Mouse (Mus musculus): ENCODE measurements around the gene Arpc5. TPM values are rescaled to one million over a fixed set of nuclear protein-coding genes. Genes with fewer than 3 reads are reported as not detected.
"Not testable (repeated sequence)": the region's sequence is repeated elsewhere in the genome, so short reads cannot be mapped to it uniquely, and the experiment has no call there.

The Arpc5 gene
- total RNA-seq, 2 experiments from 2014 or later, result 33.3 to 36.6 TPM

DNA sequence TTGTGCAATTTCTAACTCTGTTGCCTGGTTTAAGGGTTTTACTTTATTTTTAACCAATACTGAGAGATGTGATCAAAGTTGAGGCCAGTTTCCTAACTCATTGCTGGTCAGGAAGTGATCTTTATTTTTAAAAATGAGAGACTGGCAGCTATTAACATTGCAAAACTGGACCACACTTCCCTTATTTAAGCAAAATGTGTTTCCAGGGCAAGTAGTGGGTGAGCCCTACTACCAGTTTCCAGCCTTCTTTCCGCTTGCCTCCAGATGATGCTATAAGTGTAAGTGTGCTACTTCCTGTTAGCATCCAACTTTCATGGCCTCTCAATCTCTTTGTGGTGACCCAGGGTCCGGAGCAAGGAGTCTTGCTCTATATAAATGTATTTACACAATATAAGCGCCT, 8.3 kb downstream of the Arpc5 start:
- DNase-seq; intact Hi-C loops (cut with DNase I): not testable (repeated sequence)

GRCm38 (mm10) chr1:152779071-152779737, 12.9 kb downstream of the Arpc5 start:
- DNase-seq, result peak; percentile 77 to 82
- intact Hi-C loops (cut with DNase I), result no loop called here

DNA sequence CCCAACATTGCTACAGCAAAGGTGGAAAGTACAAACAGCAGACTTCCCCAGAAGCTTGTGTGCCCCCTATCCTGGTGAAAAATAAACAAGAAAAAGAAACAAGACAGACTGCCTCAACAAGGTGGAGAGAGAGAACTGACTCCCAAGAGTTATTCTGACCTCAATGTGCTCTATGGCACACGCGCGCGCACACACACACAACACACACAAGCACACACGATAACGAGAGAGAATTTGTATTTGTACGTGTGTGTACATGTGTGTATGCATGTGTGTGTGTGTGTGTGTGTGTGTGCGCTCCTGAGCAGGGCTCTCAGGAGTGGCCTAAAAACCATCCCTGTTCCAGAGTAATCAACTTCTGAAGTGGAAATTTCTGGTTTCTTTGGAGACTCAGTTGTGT, 18.3 kb downstream of the Arpc5 start:
- intact Hi-C loops (cut with DNase I), result no loop called here
- DNase-seq, result no peak

- DNase-seq; intact Hi-C loops (cut with DNase I): not testable (repeated sequence)
These were observed 19.1 kb downstream of the Arpc5 start for GRCm38 (mm10) chr1:152785446-152785845.

- intact Hi-C loops (cut with DNase I), result no loop called here
- DNase-seq, result no peak
These were observed 20.6 kb downstream of the Arpc5 start for GRCm38 (mm10) chr1:152786953-152787352.

DNA sequence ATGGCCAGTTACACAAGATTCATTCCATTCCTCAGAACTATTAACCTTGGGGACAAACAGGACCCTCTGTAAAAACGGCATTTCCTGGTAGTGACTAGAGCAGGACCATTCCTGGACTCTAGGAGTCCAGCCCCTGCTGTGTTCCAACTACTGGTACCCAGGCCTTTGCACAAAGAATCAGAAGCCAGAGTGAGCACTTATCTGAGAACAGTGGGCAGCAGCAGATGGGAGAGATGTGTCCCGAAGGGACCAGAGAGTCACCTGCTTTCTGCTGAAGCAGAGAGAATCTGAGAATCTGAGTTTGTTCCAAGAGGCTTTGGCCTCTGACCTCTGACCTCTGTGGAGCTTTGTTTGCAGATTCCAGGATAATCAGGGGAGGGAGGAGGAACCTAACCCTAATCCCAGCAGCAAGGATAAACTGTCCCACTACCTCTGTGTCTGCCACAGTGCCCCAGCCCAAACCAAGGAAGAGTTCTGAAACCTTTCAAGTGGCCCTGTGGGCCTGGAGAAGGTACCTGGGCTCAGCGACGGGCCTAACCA, 21.8 kb downstream of the Arpc5 start:
- DNase-seq, result no peak
- intact Hi-C loops (cut with DNase I), result no loop called here

- peak; percentile 49 to 51 for DNase-seq
- intact Hi-C loops (cut with DNase I), result loop anchor here (1.0 to 10.0 kb wide), 3 partner anchors 114 to 585 kb away; no protein-coding TSS in a partner anchor
These were observed 23.9 kb downstream of the Arpc5 start for GRCm38 (mm10) chr1:152790254-152790653.

- no peak for DNase-seq
- intact Hi-C loops (cut with DNase I), result loop anchor here (1.0 to 10.0 kb wide), 3 partner anchors 113 to 584 kb away; no protein-coding TSS in a partner anchor
These were observed 24.5 kb downstream of the Arpc5 start for GRCm38 (mm10) chr1:152790821-152791220.

GRCm38 (mm10) chr1:152791269-152791668, 24.9 kb downstream of the Arpc5 start:
- DNase-seq, result no peak
- intact Hi-C loops (cut with DNase I), result loop anchor here (5.0 to 10.0 kb wide), 2 partner anchors 301 to 584 kb away; no protein-coding TSS in a partner anchor

DNA sequence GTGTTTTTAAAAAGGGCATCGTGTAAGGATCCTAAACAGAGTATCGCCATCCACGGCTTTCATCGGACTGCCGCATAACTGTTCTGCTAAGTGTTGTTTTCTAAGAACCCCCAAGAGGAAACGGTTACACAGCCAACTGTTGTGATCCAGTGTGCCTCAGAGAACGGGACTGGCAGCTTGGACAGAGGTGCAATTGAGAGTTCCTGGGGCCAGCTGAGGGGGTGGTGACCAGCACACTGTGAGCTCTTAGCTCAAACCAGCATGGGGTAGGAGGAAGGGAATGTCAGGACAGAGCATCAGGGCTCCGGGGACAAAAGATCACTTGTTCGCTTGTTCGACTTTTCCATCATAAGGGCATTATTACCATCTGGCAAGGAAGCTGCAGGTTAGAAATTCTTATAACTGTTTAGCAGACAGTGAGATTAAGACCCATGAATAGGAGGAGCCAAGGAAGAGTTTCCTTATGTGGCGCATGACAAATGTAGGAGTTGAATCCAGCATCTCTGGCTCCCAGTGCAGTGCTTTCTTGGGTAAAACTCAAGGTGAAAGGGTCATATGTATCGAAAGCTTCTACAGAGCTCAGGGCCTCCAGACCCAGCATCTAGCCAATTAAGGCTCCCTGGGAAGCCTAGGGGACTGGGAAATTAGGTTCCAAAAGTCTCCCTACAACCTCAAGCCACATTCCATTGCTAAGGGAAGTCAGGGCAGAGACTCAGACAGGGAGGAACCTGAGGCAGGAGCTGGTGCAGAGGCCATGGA, 26.6 kb downstream of the Arpc5 start:
- DNase-seq, result no peak
- intact Hi-C loops (cut with DNase I), result loop anchor here (5.0 to 10.0 kb wide), 2 partner anchors 299 to 582 kb away; no protein-coding TSS in a partner anchor

DNA sequence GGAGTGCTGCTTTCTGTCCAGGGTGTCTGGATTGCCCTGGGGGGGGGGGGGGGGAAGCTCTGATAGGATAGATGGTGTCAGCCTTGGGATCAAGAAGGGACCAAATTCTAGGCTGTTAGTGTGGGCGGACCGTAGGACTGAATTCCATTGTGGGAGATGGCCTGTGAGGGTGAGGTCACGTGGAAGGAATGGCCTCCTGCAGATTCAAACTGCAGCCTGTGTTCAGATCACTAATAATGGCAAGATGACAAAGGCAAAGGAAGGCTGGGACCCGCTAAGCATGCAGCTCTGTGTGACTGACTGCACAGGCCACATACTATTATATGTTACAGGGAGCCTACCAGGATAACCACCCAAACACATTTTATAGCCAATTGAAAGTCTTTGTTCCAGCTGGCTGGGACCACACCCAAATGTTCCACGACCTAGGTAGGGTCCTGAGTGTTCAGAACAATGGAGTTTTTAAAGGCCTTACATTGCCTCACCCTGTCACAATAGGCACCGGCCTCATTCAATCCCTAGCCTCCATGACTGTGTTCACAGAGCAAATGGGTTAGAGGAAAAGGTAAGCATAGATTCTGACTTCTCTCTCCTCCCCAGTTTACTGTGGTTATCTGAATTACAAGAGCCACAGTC, 27.3 kb downstream of the Arpc5 start:
- intact Hi-C loops (cut with DNase I), result loop anchor here (5.0 to 10.0 kb wide), 2 partner anchors 299 to 581 kb away; no protein-coding TSS in a partner anchor
- DNase-seq, result no peak

- intact Hi-C loops (cut with DNase I), result loop anchor here (10.0 kb wide), 1 partner anchor 579 kb away; no protein-coding TSS in a partner anchor
- DNase-seq, result no peak
These were observed 29.4 kb downstream of the Arpc5 start for GRCm38 (mm10) chr1:152795688-152796255.

DNA sequence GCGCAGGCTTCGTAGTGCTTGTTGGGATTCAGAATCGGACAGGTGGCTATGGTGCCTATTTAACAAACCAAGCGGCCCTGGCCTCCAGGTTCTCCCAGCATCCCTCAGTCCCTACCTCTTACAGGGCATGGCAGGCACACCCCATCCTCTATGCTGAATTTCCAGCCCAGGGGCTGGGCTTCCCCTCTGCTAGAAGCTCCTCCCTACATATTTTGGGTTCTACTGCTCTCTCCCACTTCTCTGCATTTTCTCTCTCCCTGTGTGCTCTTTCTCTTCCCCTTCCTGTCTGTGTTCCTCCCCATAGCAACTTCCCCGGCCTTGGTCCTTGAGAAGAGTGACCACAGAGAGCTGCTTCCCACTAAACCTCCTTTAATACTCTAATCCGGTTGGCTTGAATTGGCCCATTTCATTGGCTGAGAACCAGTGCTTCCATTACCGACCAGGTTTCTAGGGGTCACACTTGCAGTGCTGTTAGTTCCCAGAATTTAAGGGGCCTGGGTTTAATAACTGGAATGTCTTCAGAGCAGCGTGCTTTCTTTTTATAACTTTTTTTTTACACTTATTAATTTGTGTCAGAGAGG, 30.4 kb downstream of the Arpc5 start:
- DNase-seq, result no peak
- intact Hi-C loops (cut with DNase I), result loop anchor here (10.0 kb wide), 1 partner anchor 578 kb away; no protein-coding TSS in a partner anchor

DNA sequence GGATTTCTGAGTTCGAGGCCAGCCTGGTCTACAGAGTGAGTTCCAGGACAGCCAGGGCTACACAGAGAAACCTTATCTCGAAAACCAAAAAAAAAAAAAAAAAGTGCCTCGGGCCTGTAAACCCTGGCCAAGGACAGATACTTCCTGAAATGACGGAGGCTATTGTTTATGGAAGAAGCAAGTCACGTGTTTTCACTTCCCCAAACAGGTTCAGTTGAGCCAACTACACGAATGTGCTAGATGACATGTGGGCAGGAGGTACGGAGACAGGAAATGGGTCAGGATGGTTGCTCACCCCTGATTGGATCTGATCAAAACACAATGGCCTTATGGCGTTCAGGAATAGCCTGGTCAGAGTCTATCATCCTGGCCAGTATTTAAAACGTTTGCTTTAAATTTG, 31.8 kb downstream of the Arpc5 start:
- intact Hi-C loops (cut with DNase I), result loop anchor here (10.0 kb wide), 1 partner anchor 577 kb away; no protein-coding TSS in a partner anchor
- no peak for DNase-seq

DNA sequence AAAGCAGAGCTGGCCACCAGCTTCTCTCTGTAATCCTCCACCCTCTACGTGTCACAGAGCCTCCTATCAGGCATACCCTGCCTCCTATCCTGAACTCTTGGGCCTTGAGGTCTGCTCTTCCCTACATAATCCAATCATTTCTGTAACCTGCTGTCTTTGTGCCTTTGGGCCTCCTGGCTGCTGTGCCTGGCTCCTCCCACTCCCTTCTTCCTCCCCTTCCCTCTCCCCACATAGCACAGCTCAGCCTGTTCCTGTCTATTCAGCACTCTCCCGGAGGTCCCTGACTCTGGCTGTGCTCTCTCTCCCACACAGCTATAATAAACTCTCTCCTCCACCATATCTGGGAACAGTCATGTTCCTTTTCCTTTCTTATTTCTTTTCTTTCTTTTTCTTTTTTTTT, 33.6 kb downstream of the Arpc5 start, which contains the start of gene Ncf2:
TSS of gene Ncf2 (plus strand) at position 298 of the 400 bp plus-strand sequence.
- DNase-seq, result no peak
- intact Hi-C loops (cut with DNase I), result loop anchor here (10.0 kb wide), 1 partner anchor 575 kb away; no protein-coding TSS in a partner anchor

GRCm38 (mm10) chr1:152800633-152801176, 34.4 kb downstream of the Arpc5 start:
- no peak for DNase-seq
- intact Hi-C loops (cut with DNase I), result no loop called here

DNA sequence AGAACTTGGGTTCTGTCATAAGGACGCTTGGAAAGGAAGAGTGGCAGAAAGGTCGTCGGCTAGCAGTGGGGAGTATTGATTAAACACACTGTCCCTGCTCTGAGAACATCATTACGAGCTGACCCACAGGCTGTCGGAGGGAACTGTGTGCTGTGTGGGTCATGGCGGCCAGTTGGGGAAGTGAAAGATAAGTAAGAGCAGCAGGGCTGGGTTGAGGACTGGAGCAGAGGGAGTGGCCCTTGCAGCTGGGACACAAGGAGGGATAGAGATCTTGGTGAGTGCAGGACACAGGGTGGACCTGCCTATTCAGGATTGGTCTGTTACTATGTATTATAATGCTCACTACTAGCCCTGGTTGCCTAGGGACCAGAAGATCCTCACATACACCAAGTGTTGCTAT, 38.6 kb downstream of the Arpc5 start:
- DNase-seq, result no peak
- intact Hi-C loops (cut with DNase I), result no loop called here

- intact Hi-C loops (cut with DNase I), result no loop called here
- no peak for DNase-seq
These were observed 41.5 kb downstream of the Arpc5 start for GRCm38 (mm10) chr1:152807619-152808391.

DNA sequence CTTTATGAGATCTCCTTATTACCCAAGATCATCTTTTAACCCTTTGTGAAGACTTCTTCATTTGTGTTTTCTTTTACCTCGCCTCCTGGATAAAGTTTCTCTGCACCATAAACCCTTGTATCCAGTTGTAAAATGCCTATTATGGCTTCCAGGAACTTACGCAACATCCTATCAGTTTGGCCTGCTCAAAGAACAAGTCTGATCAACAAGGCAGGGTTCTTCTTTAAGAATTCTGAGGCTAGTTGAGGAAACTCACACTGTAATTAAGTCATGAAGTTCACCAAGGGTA, 42.0 kb downstream of the Arpc5 start:
- intact Hi-C loops (cut with DNase I), result no loop called here
- no peak for DNase-seq

All from heart, postnatal 36 days (tissue).